Mouse (Mus musculus) adrenal gland, postnatal 4 days (tissue): ENCODE measurements around the gene Lrsam1. TPM values are rescaled to one million over a fixed set of nuclear protein-coding genes. Genes with fewer than 3 reads are reported as not detected.
"Not testable (repeated sequence)": the region's sequence is repeated elsewhere in the genome, so short reads cannot be mapped to it uniquely, and the experiment has no call there.

Experiments used
- DNase-seq, 2 experiments: peaks; one replicate each; pipeline ENCODE4 v3.0.0; 2021 to 2022; ENCODE audit warnings: low spot score in 2 of 2, mixed read lengths in 2 of 2
- long read RNA-seq, 2 experiments: library from polyadenylated mRNA; stranded (forward); transcript quantifications; one replicate each; pipeline ENCODE4 v2.0.0; 2021
- total RNA-seq, 2 experiments: library from RNA; stranded (reverse); gene quantifications; 2 replicates each; pipeline ENCODE4 v1.2.3; 2021

Lrsam1 gene
- 10 to 100 TPM; 23.7 to 26.5 TPM for total RNA-seq
- long read RNA-seq, experiment 1, full-length matches to known transcripts, result 3 of 11 reads
- long read RNA-seq, experiment 1, partial matches to known transcripts, result 1 of 11 reads
- long read RNA-seq, experiment 1, other reads (novel, unspliced or antisense), result 7 of 11 reads
- long read RNA-seq, experiment 2, partial matches to known transcripts, result 9 of 12 reads
- long read RNA-seq, experiment 2, other reads (novel, unspliced or antisense), result 3 of 12 reads

DNA sequence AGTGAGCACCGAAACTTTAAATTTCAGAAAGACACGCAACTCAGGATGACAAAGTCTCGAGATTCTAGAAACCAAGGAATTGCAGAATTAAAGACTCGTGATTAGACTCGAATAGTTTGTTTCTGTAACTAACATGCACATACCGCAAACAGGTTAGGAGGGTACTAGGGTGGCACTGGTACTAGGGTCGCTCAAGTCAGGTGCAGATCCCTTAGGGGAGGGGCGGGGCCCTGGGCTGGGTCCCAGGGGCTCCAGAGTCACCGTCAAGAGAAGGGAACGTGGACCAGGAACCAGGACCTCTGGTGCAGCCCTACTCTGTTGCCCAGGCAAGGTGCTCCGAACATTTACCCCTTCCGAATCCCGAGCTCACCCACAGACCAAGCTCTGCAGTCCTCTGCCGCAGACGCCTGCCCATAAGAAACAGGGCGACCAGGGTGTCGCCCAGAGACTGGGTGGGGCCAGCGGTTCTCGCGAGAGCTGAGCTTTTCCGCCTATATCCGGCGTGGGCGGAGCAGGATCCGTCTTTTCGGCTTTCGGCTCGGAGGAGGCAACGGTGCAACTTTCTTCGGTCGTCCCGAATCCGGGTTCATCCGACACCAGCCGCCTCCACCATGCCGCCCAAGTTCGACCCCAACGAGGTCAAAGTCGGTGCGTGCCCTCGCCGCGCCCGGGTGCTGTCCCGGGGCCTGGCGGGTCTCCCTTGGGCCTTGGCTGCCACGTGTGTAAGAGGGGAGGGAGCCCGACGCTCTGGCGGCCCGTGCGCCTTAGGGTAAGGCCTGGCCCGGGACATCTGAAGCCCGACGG lies at the start of gene Lrsam1, which contains the start of gene Rpl12:
TSS of gene Lrsam1 (minus strand) at position 423 of the 804 bp plus-strand sequence.
TSS of gene Rpl12 (plus strand) at position 368 of the 804 bp plus-strand sequence.
- DNase-seq, result peak; percentile 81 to 91

GRCm38 (mm10) chr2:33009055-33009454 lies 47.6 kb upstream of the Lrsam1 start:
- not testable (repeated sequence) for DNase-seq

DNA sequence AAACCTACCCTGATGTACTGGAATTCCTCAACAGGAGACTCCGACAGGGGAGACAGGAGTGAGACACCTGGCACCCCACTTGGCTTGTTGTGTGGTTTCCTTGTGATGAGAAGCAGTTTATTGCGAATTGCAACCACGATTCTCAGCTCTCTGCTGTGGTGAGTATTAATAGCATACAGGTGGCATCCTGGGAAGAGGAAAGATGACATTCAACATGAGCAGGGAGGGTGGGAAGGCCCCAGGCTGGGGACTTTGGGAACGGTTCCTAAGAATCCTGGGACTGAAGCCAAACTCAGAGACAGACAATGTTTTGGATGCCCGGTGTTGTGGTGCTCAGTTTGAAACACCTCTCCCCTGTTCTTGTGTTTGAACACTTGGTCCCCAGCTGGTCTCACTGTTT lies 43.6 kb upstream of the Lrsam1 start:
- DNase-seq, result no peak

- DNase-seq, result no peak
Measured at GRCm38 (mm10) chr2:33002144-33002543, 40.7 kb upstream of the Lrsam1 start.

- no peak for DNase-seq
Measured at GRCm38 (mm10) chr2:32999752-33000151, 38.3 kb upstream of the Lrsam1 start.

- DNase-seq, result no peak
Measured at GRCm38 (mm10) chr2:32997792-32998191, 36.4 kb upstream of the Lrsam1 start.

- no peak for DNase-seq
Measured at GRCm38 (mm10) chr2:32997081-32997480, 35.7 kb upstream of the Lrsam1 start.

- DNase-seq, result no peak
Measured at GRCm38 (mm10) chr2:32992130-32992529, 30.7 kb upstream of the Lrsam1 start.

DNA sequence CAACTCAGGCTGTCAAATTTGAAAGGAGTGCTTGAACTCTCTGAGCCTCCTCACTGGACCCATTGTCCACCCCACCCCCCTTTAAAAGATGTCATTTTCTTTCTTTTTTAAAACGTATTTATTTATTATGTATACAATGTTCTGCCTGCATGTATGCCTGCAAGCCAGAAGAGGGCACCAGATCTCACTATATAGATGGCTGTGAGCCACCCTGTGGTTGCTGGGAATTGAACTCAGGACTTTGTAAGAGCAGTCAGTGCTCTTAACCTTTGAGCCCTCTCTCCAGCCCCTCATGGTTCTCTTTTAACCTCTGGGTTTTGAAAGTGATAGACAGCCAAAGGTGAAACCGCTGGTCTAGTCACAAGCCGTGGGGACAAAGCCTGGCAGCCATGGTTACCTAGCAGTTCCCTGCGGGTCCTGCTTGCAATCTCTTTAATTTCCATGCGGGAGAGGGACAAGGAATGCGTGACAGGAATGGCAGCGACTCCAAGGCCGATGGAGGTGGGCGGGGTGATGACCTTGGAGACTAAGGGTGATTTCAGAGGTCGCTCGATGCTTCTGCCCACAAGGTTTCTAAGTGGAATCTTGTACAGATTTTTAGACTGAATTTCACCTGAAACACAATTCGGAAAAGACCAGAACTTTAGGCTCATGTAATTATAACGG lies 28.9 kb upstream of the Lrsam1 start:
- DNase-seq, result no peak

DNA sequence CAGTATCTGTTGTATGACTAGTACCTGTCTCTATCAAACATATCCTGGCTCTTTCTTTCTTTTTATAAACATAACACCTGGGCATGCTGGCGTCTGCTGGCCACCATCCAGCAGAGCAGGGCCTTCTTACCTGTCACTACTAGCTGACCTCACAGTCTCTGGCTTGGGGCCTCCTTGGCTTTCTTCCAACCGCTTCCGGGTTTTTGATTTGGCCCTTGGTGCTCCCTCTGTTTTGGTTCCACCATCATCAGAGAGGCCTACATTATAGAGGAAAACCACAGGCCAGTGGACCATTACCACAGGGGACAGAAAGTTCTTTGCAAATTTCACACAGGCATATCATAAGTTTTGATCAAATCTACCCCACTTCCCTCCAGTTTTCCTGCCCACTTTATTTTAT lies 28.0 kb upstream of the Lrsam1 start:
- DNase-seq, result no peak

DNA sequence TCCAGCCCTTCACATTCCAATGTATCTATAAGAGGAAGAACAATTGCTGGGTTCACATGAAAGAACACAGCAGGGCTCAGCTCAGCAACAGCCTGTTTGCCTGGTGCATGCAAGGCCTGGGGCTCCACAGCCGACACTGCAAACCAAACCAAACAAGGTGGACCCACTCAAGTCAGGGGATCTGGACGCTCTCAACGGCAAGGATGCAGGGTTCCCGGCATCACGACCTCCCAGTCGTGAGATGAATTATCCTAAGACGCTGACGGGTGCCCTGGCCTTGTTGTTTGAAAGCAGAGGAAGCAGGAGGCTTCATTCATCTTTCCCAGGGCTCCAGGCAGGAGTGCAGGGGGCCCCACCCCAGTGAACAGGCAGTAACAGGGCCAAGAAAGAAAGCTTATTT lies 24.4 kb upstream of the Lrsam1 start:
- no peak for DNase-seq

DNA sequence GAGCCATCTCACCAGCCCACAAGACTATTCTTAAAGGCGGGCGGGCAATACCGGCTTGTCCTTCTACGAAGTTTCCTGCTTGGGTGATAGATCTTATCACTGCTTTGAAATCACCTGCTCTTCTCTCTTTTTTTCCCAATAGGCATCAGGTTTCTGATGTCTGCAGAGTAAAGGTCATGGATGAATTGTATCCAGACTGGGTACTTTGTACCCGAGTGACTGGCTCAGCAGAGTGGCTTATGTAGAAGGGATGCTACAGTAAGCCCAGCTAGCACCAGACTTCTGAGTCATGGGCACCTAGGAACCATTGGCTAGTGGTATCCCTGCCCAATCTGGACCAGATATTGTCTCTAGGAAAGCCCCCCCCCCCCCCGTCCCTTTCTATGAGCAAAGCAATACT lies 22.2 kb upstream of the Lrsam1 start:
- no peak for DNase-seq

DNA sequence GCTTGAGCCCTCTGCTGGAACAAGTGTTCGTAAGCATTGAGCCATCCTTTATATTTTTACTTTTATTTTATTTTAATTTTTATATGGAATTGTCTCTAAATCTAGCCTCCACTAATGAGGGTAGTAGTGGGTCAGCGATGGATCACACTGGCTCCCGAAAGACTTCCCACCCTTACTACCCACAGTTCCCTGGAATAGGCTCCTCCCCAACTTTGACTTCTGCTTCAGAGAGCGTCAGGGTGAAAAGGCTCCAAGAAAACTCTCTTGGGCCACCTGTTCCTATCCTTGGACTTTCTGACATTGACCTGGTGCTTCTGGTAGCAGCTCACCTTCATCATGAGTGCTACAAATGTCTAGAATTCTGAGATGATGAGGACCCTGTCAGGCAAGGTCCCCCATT lies 21.3 kb upstream of the Lrsam1 start:
- DNase-seq, result no peak

- peak; percentile 79 to 80 for DNase-seq
Measured at GRCm38 (mm10) chr2:32981725-32982271, 20.4 kb upstream of the Lrsam1 start, which contains the start of gene Slc2a8. Slc2a8 (minus strand) TSS chr2:32982083.

GRCm38 (mm10) chr2:32981281-32981680 lies 19.9 kb upstream of the Lrsam1 start:
- peak in 1 of 2 experiments; percentile 25 for DNase-seq

DNA sequence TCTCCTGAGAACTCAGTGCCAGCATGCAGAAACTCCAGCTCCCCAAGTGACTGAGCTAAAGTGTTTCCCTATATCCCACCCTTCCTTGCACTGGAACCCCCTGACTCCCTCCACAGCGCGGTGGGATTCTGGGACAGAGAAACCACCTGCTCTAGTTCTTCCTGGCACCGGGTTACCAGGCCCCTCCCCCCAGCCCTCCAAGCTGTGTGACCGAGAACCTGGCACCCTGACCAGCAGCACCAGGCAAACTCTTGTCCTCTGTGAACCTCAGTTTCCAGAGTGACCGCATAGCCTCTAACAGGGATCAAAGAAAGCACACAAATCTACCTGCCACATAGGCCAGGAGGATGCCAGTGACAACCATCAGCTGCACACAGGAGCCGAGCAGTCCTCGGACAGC lies 18.3 kb upstream of the Lrsam1 start:
- no peak for DNase-seq

GRCm38 (mm10) chr2:32978675-32979074 lies 17.3 kb upstream of the Lrsam1 start:
- DNase-seq, result no peak

GRCm38 (mm10) chr2:32977114-32977513 lies 15.7 kb upstream of the Lrsam1 start:
- no peak for DNase-seq

DNA sequence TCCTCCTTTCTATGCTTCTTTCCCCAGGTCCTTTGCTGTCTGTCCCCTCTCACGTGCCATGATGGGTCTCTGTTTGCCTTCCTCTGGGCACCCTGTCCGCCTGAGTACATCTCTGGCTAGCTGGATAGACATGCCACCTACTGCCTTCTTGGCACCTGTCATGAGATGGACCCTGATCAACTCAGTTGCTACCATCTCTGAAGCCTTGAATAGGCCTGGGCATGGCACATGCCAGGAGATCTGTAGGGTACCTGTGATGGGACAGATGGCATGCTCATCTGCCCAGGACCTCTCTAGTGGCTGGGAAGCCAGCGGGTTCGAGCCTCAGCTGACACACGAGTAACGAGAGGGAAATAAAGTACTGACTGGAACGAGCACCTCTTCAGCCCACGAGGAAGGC lies 12.8 kb upstream of the Lrsam1 start:
- DNase-seq, result no peak

GRCm38 (mm10) chr2:32971235-32971634 lies 9.8 kb upstream of the Lrsam1 start:
- no peak for DNase-seq

DNA sequence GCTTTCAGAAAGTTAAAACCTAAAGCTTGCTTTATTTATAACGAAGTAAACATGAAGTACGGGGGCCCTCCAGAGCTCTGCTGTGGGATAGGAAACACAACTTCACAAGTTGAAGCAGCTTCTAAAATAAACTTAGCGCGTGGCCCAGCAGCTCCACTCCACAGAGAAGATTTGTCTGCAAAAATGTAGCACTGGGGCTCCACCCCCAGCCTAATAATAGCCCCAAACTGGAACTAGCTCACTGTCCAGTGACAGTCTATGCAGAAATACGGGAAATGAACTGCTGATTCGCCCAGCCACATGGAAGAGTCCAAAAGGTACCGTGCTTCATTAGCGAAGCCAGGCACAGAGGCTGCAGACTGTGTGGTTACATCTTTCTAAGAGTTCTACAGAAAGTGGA lies 7.9 kb upstream of the Lrsam1 start:
- no peak for DNase-seq
